Mouse (Mus musculus): ENCODE results near the gene Gm26938. TPM values are rescaled to one million over a fixed set of nuclear protein-coding genes. Genes with fewer than 3 reads are reported as not detected.

Gm26938 gene
- polyA plus RNA-seq, 1 experiment from 2014 or later: not detected

DNA sequence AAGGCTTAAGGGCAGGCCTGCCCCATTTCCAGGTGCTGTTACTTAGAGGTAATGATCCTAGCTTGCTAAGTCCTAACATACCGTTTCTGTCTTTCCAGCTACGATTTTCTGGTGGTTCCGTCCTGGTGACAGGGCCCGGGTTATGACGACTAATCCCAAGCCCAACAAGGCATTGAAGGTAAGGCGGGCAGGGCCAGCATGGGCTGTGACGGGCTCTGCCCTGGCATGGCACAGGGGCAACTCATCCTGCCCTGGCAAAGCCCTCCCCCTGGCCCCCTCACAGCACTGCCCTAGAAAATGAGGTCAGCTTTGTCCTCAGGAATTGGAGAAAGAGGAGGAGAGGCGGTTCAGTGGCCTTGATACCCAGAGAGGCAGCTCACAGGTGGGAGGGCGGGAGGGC is 27.2 kb downstream of the Gm26938 start:
- Histone ChIP-seq H3K4me3 (ENCODE audit: low read depth, low read length) (no peak overlapping the region), H3K9me3 (ENCODE audit: control insufficient read depth, low read length) (no peaks in the 10 kb centered on the region), H3K27ac (ENCODE audit: low read depth, low read length) (no peak overlapping the region), H3K4me2 (no peak overlapping the region), H3K36me3 (ENCODE audit: control insufficient read depth, insufficient read depth, low read length) (peaks cover 3% of the 10 kb centered on the region; the same call in 1 of the 2 replicates), H3K9ac (ENCODE audit: low read length) (no peak overlapping the region), H3K4me1 (ENCODE audit: control insufficient read depth, insufficient read depth, low read length) (peaks cover 29% of the 10 kb centered on the region), H3K27me3 (ENCODE audit: control insufficient read depth, insufficient read depth, low read length) (no peaks in the 10 kb centered on the region)
- ATAC-seq (ENCODE audit: low FRiP score) (no peak), DNase-seq (ENCODE audit: low spot score, missing footprints) (no peak)
- WGBS: 89% methylated on average over 9 of the region's 9 CpGs

DNA sequence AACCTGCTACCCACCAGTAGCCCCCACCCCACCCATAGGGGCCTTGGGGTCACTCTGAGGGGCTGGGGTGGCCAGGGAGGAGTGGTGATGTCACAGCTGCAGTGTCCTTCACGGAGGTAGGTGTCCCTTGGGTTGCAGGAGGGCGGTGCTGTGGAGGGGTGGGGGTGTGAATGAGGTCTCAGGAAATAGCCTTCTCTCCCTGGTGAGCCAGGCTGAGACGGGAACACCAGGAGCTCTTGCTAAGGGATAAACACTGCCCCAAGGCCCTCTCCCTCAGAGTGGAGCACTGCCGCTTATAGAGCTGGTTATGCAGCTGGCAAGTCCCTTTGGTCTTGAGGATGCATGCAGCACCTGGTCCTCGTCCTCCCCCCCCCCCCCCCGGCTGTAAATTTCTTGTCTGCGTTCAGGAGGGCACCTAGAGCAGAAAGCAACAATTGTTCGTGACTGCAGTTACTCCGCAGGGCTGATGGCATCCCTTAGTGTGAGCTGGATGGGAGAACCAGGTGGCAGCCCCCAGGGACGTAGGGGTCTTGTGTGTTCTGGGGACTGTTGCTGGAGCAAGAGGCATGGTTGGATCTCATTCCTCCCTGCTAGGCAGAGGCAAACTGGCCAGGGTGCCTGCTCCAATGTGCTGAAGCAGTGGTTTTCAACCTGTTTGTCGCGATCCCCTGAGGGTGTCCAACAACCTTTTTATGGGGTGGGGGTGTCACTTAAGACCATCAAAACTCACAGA is 27.9 kb downstream of the Gm26938 start:
- Histone ChIP-seq H3K27me3 (ENCODE audit: control insufficient read depth, insufficient read depth, low read length) (no peaks in the 10 kb centered on the region), H3K27ac (ENCODE audit: low read depth, low read length) (peak overlapping the region; percentile 89), H3K9ac (ENCODE audit: low read length) (peak overlapping the region; percentile 61), H3K4me3 (ENCODE audit: low read depth, low read length) (no peak overlapping the region; the same call in none of the 2 replicates), H3K4me1 (ENCODE audit: control insufficient read depth, insufficient read depth, low read length) (peaks cover 23% of the 10 kb centered on the region), H3K4me2 (peak overlapping the region; percentile 47), H3K9me3 (ENCODE audit: control insufficient read depth, low read length) (no peaks in the 10 kb centered on the region), H3K36me3 (ENCODE audit: control insufficient read depth, insufficient read depth, low read length) (peaks cover 3% of the 10 kb centered on the region; the same call in 1 of the 2 replicates)
- 43% methylated on average over 12 of the region's 12 CpGs for WGBS
- ATAC-seq (ENCODE audit: low FRiP score) (no peak), DNase-seq (ENCODE audit: low spot score, missing footprints) (no peak)

DNA sequence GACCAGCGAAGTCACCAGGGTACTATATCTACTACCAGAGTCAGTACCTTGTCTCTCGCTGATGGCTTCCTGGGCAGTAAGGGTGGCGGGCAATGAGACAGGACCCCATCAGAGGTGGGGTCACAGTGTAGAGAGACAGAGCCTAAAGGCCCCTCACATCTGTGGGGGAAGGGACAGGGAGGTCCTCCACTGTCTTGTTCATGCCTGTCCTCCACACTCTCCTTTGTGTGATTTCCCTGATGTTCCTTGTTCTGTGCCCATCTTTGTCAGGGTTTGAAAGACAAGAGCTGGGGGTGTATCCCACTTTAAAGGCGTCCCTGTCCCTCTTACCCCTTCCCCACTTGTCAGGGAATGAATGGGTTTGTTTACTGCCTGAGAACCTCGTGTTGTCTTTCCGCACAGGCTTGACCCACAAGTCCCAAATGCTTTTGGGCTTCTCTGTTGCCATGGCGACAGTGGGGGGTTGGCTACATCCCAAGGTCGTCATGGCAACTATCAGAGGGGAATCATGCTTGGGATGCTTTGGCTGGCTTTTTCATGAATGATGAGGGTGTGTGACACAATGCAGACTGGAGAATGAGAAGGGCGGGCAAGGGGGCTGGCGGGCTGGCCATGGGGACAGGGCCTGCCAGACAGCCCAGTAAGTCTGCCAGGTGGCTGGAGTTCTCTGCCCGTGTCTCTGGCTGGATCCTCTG is 28.6 kb downstream of the Gm26938 start:
- H3K27ac ChIP-seq (ENCODE audit: low read depth, low read length): peak overlapping the region; percentile 89
- 18% methylated on average over 11 of the region's 11 CpGs for WGBS
- H3K4me2 ChIP-seq: peak overlapping the region; percentile 47
- H3K9me3 ChIP-seq (ENCODE audit: control insufficient read depth, low read length): no peaks in the 10 kb centered on the region
- DNase-seq (ENCODE audit: low spot score, missing footprints): peak; percentile 98
- H3K9ac ChIP-seq (ENCODE audit: low read length): peak overlapping the region; percentile 61
- no peaks in the 10 kb centered on the region for H3K27me3 ChIP-seq (ENCODE audit: control insufficient read depth, insufficient read depth, low read length)
- ATAC-seq (ENCODE audit: low FRiP score): peak; percentile 90
- peaks cover 3% of the 10 kb centered on the region; the same call in 1 of the 2 replicates for H3K36me3 ChIP-seq (ENCODE audit: control insufficient read depth, insufficient read depth, low read length)
- no peak overlapping the region; the same call in none of the 2 replicates for H3K4me3 ChIP-seq (ENCODE audit: low read depth, low read length)
- H3K4me1 ChIP-seq (ENCODE audit: control insufficient read depth, insufficient read depth, low read length): peaks cover 23% of the 10 kb centered on the region

DNA sequence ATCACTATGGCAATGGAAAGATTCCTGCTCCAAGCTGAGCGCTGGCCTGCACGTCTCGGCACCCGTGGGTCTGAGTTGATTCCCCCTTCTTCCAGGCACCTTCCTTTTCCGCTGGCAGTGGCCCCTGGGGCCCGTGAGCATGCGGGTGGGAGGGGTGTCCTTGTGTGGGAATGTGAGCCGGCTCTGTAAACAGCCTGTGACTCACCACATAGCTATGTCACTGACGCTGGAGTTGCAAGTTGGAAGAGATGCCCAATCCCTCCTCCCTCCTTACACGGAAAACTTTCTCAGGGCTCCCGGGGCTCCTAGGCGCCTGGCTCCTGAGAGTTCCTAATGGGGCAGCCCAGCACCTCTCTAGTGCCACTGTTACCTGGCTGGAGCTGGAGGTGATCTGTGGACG is 29.3 kb downstream of the Gm26938 start:
- no peak overlapping the region for H3K4me3 ChIP-seq (ENCODE audit: low read depth, low read length)
- WGBS: 25% methylated on average over 13 of the region's 13 CpGs
- peak overlapping the region; percentile 47 for H3K4me2 ChIP-seq
- no peaks in the 10 kb centered on the region for H3K27me3 ChIP-seq (ENCODE audit: control insufficient read depth, insufficient read depth, low read length)
- peaks cover 3% of the 10 kb centered on the region; the same call in 1 of the 2 replicates for H3K36me3 ChIP-seq (ENCODE audit: control insufficient read depth, insufficient read depth, low read length)
- peak overlapping the region; percentile 68; the same call in 1 of the 2 replicates for H3K27ac ChIP-seq (ENCODE audit: low read depth, low read length)
- H3K4me1 ChIP-seq (ENCODE audit: control insufficient read depth, insufficient read depth, low read length): peaks cover 30% of the 10 kb centered on the region
- H3K9ac ChIP-seq (ENCODE audit: low read length): 0 out of 2 replicates have a peak overlapping the region, but pooled peaks have one; percentile 24
- H3K9me3 ChIP-seq (ENCODE audit: control insufficient read depth, low read length): no peaks in the 10 kb centered on the region
- ATAC-seq (ENCODE audit: low FRiP score): peak; percentile 22
- DNase-seq (ENCODE audit: low spot score, missing footprints): no peak

DNA sequence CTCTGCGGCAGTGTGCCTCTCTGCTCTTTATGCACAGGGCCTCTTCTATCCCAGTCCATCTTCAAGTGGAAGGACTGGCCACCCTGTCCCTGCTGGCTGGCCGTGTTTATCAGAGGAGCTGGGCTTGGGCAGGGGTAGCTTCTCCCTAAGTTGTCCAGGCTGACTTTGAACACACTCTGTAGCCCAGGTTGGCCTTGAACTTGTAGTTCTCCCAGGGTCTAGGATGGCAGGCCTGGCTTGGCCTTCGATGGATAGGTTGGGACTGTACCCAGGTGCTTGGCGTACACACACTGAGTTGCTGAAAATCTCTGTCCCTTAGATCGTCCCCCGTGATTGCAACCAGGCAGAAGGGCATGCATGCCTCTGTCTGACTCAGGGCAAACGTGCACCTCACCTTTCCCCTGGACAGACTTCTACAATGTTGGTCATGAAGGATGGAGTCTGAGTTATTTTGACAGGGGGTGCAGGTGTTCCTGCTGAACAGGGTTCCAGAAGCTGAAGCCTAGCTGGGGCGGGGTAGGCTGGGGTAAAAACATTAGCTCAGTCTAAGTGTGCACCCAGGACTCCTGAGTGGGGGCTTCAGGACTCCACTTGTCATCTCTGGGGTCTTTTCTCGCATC is 30.1 kb downstream of the Gm26938 start:
- Histone ChIP-seq H3K9ac (ENCODE audit: low read length) (no peak overlapping the region), H3K36me3 (ENCODE audit: control insufficient read depth, insufficient read depth, low read length) (peaks cover 3% of the 10 kb centered on the region; the same call in 1 of the 2 replicates), H3K27me3 (ENCODE audit: control insufficient read depth, insufficient read depth, low read length) (no peaks in the 10 kb centered on the region), H3K4me2 (no peak overlapping the region), H3K4me3 (ENCODE audit: low read depth, low read length) (no peak overlapping the region), H3K27ac (ENCODE audit: low read depth, low read length) (no peak overlapping the region), H3K4me1 (ENCODE audit: control insufficient read depth, insufficient read depth, low read length) (peaks cover 34% of the 10 kb centered on the region), H3K9me3 (ENCODE audit: control insufficient read depth, low read length) (no peaks in the 10 kb centered on the region)
- no peak for DNase-seq (ENCODE audit: low spot score, missing footprints)
- WGBS: 84% methylated on average over 9 of the region's 9 CpGs
- ATAC-seq (ENCODE audit: low FRiP score): no peak

DNA sequence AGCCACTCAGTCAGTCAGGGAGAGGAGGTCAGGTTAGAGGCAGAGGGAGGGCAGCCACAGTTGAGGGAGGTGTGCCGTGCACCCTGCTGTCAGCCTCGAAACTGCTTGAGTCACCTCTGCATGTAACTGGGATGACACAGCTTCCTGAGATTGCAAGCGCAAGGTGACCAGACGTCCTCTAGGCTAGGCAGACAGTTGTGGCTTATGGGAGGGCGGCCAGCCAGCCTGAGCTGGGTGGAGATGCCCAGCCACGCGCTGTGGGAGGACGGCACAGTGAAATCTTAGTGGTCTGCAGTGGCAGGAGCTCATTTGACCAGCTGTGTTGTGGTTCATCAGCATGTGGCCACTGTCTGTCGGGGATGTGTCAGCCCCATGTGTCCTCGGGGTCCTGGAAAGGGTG is 31.3 kb downstream of the Gm26938 start:
- Histone ChIP-seq H3K4me3 (ENCODE audit: low read depth, low read length) (no peak overlapping the region), H3K9me3 (ENCODE audit: control insufficient read depth, low read length) (no peaks in the 10 kb centered on the region), H3K27ac (ENCODE audit: low read depth, low read length) (no peak overlapping the region), H3K27me3 (ENCODE audit: control insufficient read depth, insufficient read depth, low read length) (no peaks in the 10 kb centered on the region), H3K4me1 (ENCODE audit: control insufficient read depth, insufficient read depth, low read length) (peaks cover 37% of the 10 kb centered on the region), H3K36me3 (ENCODE audit: control insufficient read depth, insufficient read depth, low read length) (no peaks in the 10 kb centered on the region), H3K4me2 (no peak overlapping the region), H3K9ac (ENCODE audit: low read length) (0 out of 2 replicates have a peak overlapping the region, but pooled peaks have one; percentile 9)
- DNase-seq (ENCODE audit: low spot score, missing footprints): no peak
- no peak for ATAC-seq (ENCODE audit: low FRiP score)
- WGBS: 75% methylated on average over 10 of the region's 10 CpGs

DNA sequence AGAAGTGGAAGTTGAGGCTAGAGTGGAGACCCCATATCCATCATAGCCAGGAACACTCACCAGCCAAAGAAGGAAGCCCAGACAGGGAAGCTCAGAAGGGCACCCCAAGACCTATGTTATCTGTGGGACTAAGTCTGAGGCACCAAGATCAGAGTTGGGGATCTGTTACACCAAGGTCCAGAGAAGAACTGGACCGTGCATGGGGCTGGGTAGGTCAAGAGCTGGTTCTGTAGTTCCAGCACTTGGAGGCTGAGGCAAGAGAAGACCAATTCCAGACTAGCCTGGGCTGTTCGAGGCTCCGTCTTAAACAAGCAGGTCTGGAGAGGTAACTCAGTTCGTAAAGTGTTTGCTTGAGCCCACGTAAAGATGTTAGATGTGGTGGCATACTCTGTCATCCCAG is 32.1 kb downstream of the Gm26938 start:
- H3K27me3 ChIP-seq (ENCODE audit: control insufficient read depth, insufficient read depth, low read length): no peaks in the 10 kb centered on the region
- no peak overlapping the region for H3K9ac ChIP-seq (ENCODE audit: low read length)
- DNase-seq (ENCODE audit: low spot score, missing footprints): no peak
- no peak overlapping the region for H3K4me3 ChIP-seq (ENCODE audit: low read depth, low read length)
- no peak overlapping the region for H3K4me2 ChIP-seq
- no peaks in the 10 kb centered on the region for H3K9me3 ChIP-seq (ENCODE audit: control insufficient read depth, low read length)
- peaks cover 37% of the 10 kb centered on the region for H3K4me1 ChIP-seq (ENCODE audit: control insufficient read depth, insufficient read depth, low read length)
- no peak overlapping the region for H3K27ac ChIP-seq (ENCODE audit: low read depth, low read length)
- H3K36me3 ChIP-seq (ENCODE audit: control insufficient read depth, insufficient read depth, low read length): no peaks in the 10 kb centered on the region
- no peak for ATAC-seq (ENCODE audit: low FRiP score)
- 87% methylated on average over 5 of the region's 5 CpGs for WGBS

DNA sequence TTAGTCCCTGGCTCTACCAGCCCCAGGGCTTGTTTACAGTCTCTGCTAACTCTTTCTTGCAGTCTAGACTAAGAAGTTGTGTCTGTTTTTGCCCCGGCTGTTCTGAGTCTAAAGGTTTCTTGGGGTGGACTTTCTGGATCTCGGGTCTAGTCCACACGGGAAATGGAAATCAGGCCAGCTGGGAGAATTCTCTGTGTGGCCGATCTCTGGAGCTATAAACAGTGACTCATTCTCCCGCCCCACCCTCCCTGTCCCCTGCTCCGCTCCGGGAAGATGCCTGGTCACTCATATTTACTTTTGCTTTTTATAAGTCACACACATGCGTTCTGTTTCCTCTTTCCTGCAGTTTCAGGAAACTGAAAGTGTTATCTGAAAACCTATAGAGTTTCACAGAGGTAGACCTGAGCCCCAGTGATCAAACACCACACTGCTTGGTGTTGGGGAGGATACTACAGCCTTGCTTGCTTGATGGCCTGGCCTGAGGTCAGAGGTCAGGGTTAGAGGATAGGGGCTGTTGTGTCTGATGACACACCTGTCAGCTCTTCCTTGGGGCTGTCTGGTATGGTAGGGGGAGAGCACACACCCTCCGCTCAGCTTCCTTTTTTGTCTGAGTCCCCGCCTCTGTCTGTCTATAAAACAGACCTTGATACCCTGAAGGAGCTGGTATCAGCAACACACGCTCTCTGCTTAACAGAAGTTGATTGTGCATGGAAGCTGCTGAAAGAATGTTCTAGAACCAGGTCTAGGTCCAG is 32.7 kb downstream of the Gm26938 start:
- no peaks in the 10 kb centered on the region for H3K36me3 ChIP-seq (ENCODE audit: control insufficient read depth, insufficient read depth, low read length)
- DNase-seq (ENCODE audit: low spot score, missing footprints) (no peak), ATAC-seq (ENCODE audit: low FRiP score) (no peak)
- no peaks in the 10 kb centered on the region for H3K9me3 ChIP-seq (ENCODE audit: control insufficient read depth, low read length)
- WGBS: 77% methylated on average over 11 of the region's 11 CpGs
- no peak overlapping the region for H3K27ac ChIP-seq (ENCODE audit: low read depth, low read length)
- no peak overlapping the region; the same call in 1 of the 2 replicates for H3K4me2 ChIP-seq
- H3K4me3 ChIP-seq (ENCODE audit: low read depth, low read length): no peak overlapping the region
- no peaks in the 10 kb centered on the region for H3K27me3 ChIP-seq (ENCODE audit: control insufficient read depth, insufficient read depth, low read length)
- H3K4me1 ChIP-seq (ENCODE audit: control insufficient read depth, insufficient read depth, low read length): peaks cover 35% of the 10 kb centered on the region
- no peak overlapping the region for H3K9ac ChIP-seq (ENCODE audit: low read length)

Measured in midbrain, embryonic 11.5 days (tissue).